24 mouse cellular contexts compared by ENCODE assay signal in genomic region chr8:120173195-120173594, GRCm38 (mm10). TPM values are rescaled to one million over a fixed set of nuclear protein-coding genes. Genes with fewer than 3 reads are reported as not detected.
A peak's percentile ranks its signal among the peaks of the same experiment; 100 is the strongest.
DNase-seq lines count a peak whose midpoint lies in the region; ATAC-seq and TF ChIP-seq lines count a peak whose summit lies in the region.
"Had no signal": no experiment of that assay in that cellular context is flagged by ENCODE, and none has a peak within 500 bp of the region (broad histone marks: within the 10 kb centered on the region; RNA-seq: fewer than 3 reads in every experiment).

No protein-coding gene starts in this region.

- no peaks in the 10 kb centered on the region for H3K79me2 ChIP-seq in C2C12 (ENCODE audit: control insufficient read depth, insufficient read depth)

- no peak for TF ChIP-seq POLR2A in lung, adult 2 months (IDR thresholded peaks at IDR 0.05; ENCODE audit: borderline replicate concordance, extremely low read depth, low read depth, low read length)

- H3K9me3 ChIP-seq in lung, postnatal 0 days (ENCODE audit: low read length) = no peaks in the 10 kb centered on the region
- H3K9me3 ChIP-seq: embryonic facial prominence, embryonic 13.5 days; embryonic facial prominence, embryonic 15.5 days; forebrain, embryonic 10.5 days; forebrain, embryonic 12.5 days had no signal

- peak; percentile 96 for TF ChIP-seq EP300 in lung, postnatal 0 days (IDR thresholded peaks at IDR 0.05)

- H3ac ChIP-seq in C2C12 (ENCODE audit: control insufficient read depth, insufficient read length, low read depth) = no peak overlapping the region

- H3K27ac ChIP-seq in lung, postnatal 0 days (ENCODE audit: low read length) = no peak overlapping the region
- H3K27ac ChIP-seq: embryonic facial prominence, embryonic 13.5 days; embryonic facial prominence, embryonic 15.5 days; forebrain, embryonic 10.5 days; forebrain, embryonic 12.5 days had no signal

- no peak for TF ChIP-seq CTCF in lung, postnatal 0 days (IDR thresholded peaks at IDR 0.05)
- no peak for TF ChIP-seq CTCF in lung, adult 2 months (IDR thresholded peaks at IDR 0.05; ENCODE audit: insufficient read depth, low read length)
- TF ChIP-seq CTCF in C2C12 (IDR thresholded peaks at IDR 0.05; ENCODE audit: control insufficient read depth, insufficient read depth, insufficient read length) = no peak

- WGBS in lung, postnatal 0 days = 50% methylated on average over 1 of the region's 1 CpGs
- 88% methylated on average over 1 of the region's 1 CpGs for WGBS in lung, adult 2 months

- no peak overlapping the region for H3K4me2 ChIP-seq in lung, postnatal 0 days (replicated peaks; ENCODE audit: low read depth, low read length)
- H3K4me2 ChIP-seq: embryonic facial prominence, embryonic 13.5 days; embryonic facial prominence, embryonic 15.5 days; forebrain, embryonic 12.5 days had no signal

- H3K9ac ChIP-seq in lung, postnatal 0 days (replicated peaks; ENCODE audit: low read depth) = no peak overlapping the region
- H3K9ac ChIP-seq: embryonic facial prominence, embryonic 13.5 days; embryonic facial prominence, embryonic 15.5 days; forebrain, embryonic 12.5 days had no signal

- no peaks in the 10 kb centered on the region for H3K36me3 ChIP-seq in lung, postnatal 0 days (ENCODE audit: insufficient read depth, low read length)
- no peaks in the 10 kb centered on the region for H3K36me3 ChIP-seq in C2C12 (ENCODE audit: control insufficient read depth, insufficient read depth)
- H3K36me3 ChIP-seq: embryonic facial prominence, embryonic 13.5 days; embryonic facial prominence, embryonic 15.5 days; forebrain, embryonic 10.5 days; forebrain, embryonic 12.5 days had no signal

- DNase-seq in adrenal gland, adult (ENCODE audit: inconsistent age in 2 of 2, low spot score in 1 of 2) = peak; percentile 61 to 67
- no peak for DNase-seq in adrenal gland, postnatal 10 days
- peak; percentile 27 to 50 for DNase-seq in adrenal gland, postnatal 36 days
- no peak for DNase-seq in adrenal gland, adult 2 months
- peak; percentile 69 for DNase-seq in lung, postnatal 0 days (ENCODE audit: low spot score)
- no peak for DNase-seq in lung, adult 2 months
- DNase-seq: B cell, adult 2 months; cerebellum, adult 11 months; cerebellum, adult 18-20 months; cerebellum, adult 8-10 months; cerebellum, adult 9-11 months; cerebellum, postnatal 36 days; embryo, embryonic 11 days had no signal

- ATAC-seq in lung, postnatal 0 days = peak; percentile 19; the same call in 1 of the 2 replicates
- ATAC-seq: forebrain, embryonic 14.5 days; forebrain, embryonic 16.5 days had no signal

- peaks cover 4% of the 10 kb centered on the region; the same call in 1 of the 2 replicates for H3K27me3 ChIP-seq in lung, postnatal 0 days (replicated peaks; ENCODE audit: insufficient read depth, low read length)
- H3K27me3 ChIP-seq in C2C12 (ENCODE audit: control insufficient read depth, insufficient read depth, insufficient read length) = no peaks in the 10 kb centered on the region

- no peaks in the 10 kb centered on the region for H3K79me3 ChIP-seq in C2C12 (ENCODE audit: low read depth)

- no peak overlapping the region for H3K4me3 ChIP-seq in lung, postnatal 0 days (ENCODE audit: low read depth, low read length)
- no peak overlapping the region for H3K4me3 ChIP-seq in lung, adult 2 months (replicated peaks; ENCODE audit: extremely low read depth, low read depth, low read length)
- no peak overlapping the region for H3K4me3 ChIP-seq in C2C12 (ENCODE audit: insufficient read depth, poor library complexity, severe bottlenecking)
- H3K4me3 ChIP-seq: embryonic facial prominence, embryonic 13.5 days; embryonic facial prominence, embryonic 15.5 days; erythroblast, embryonic 14.5 days; forebrain, embryonic 10.5 days; forebrain, embryonic 12.5 days had no signal

- H3K4me1 ChIP-seq in lung, postnatal 0 days (ENCODE audit: insufficient read depth, low read depth, low read length) = no peaks in the 10 kb centered on the region
- H3K4me1 ChIP-seq in lung, adult 2 months (ENCODE audit: control insufficient read depth, insufficient read depth, low read length) = no peaks in the 10 kb centered on the region

TF ChIP-seq in C2C12, 6 proteins besides CTCF, POLR2A, EP300 and RAD21:
- TF ChIP-seq MYOG (IDR thresholded peaks at IDR 0.05; ENCODE audit: control insufficient read depth, extremely low read depth, insufficient read length) = no peak
- peak; percentile 12 for TF ChIP-seq MYOD1 (IDR thresholded peaks at IDR 0.05; ENCODE audit: control insufficient read depth, insufficient read length, low read depth)

RNA-seq across cellular contexts. Expression of gene Fam92b, which starts 4.1 kb away (rescaled TPM):
- total RNA-seq in adrenal gland, postnatal 10 days (2021) = 1 to 10 TPM in 1 of 2 experiments, under 1 TPM in 1; 0.90 to 1.4 TPM
- total RNA-seq in adrenal gland, postnatal 36 days (2021) = 1 to 10 TPM in 1 of 2 experiments, under 1 TPM in 1; 0.53 to 1.2 TPM
- total RNA-seq in adrenal gland, adult 2 months (2021) = 1 to 10 TPM in 1 of 2 experiments, under 1 TPM in 1; 0.61 to 1.4 TPM
- polyA plus RNA-seq in adrenal gland, adult 2 months (2012; rRNA removed) = 0.95 and 1.7 TPM in 2 replicates
- 3.9 and 6.5 TPM in 2 replicates for polyA plus RNA-seq in lung, postnatal 0 days (2015; fragmentation: Nextera tagmentation; extraction: Ambion mirVana)
- polyA plus RNA-seq in lung, adult 2 months (2012; rRNA removed) = 9.0 and 10.2 TPM in 2 replicates
- not detected for polyA plus RNA-seq in C2C12 (2012; fragmentation: generic; extraction: Trizol)
- total RNA-seq: common myeloid progenitor, adult 5-6 weeks; ES-E14; MEL had no signal
- polyA plus RNA-seq: erythroblast, embryonic 14.5 days had no signal

RNA-seq across cellular contexts. Expression of gene Gse1, which starts 55.1 kb away (rescaled TPM):
- total RNA-seq in adrenal gland, postnatal 10 days (2021) = 10 to 100 TPM; 27.2 to 42.9 TPM
- 10 to 100 TPM; 25.9 to 30.2 TPM for total RNA-seq in adrenal gland, postnatal 36 days (2021)
- 10 to 100 TPM; 27.1 to 28.7 TPM for total RNA-seq in adrenal gland, adult 2 months (2021)
- polyA plus RNA-seq in adrenal gland, adult 2 months (2012; rRNA removed) = 42.1 and 46.3 TPM in 2 replicates
- polyA plus RNA-seq in lung, postnatal 0 days (2015; fragmentation: Nextera tagmentation; extraction: Ambion mirVana) = 9.5 and 9.9 TPM in 2 replicates
- polyA plus RNA-seq in lung, adult 2 months (2012; rRNA removed) = 35.6 and 39.6 TPM in 2 replicates
- 15.6 TPM for polyA plus RNA-seq in C2C12 (2012; fragmentation: generic; extraction: Trizol)

RNA-seq across cellular contexts. Expression of gene 6430548M08Rik, which starts 59.2 kb away (rescaled TPM):
- 10 to 100 TPM; 39.7 to 41.9 TPM for total RNA-seq in adrenal gland, postnatal 10 days (2021)
- total RNA-seq in adrenal gland, postnatal 36 days (2021) = 100 to 1,000 TPM in 1 of 2 experiments, 10 to 100 TPM in 1; 77.7 to 152 TPM
- 100 to 1,000 TPM in 1 of 2 experiments, 10 to 100 TPM in 1; 98.5 to 118 TPM for total RNA-seq in adrenal gland, adult 2 months (2021)
- polyA plus RNA-seq in adrenal gland, adult 2 months (2012; rRNA removed) = 107 and 149 TPM in 2 replicates
- polyA plus RNA-seq in lung, postnatal 0 days (2015; fragmentation: Nextera tagmentation; extraction: Ambion mirVana) = 16.3 and 16.6 TPM in 2 replicates
- 46.1 and 72.9 TPM in 2 replicates for polyA plus RNA-seq in lung, adult 2 months (2012; rRNA removed)
- polyA plus RNA-seq in C2C12 (2012; fragmentation: generic; extraction: Trizol) = 3.5 TPM

Comparison
In these comparisons a context has a peak if more than half of its experiments do, and no peak if none do; other contexts are left out.
1. DNase-seq: peak in adrenal gland, adult (2 of 2), adrenal gland, postnatal 36 days (2 of 2) and lung, postnatal 0 days (single experiment); none in adrenal gland, postnatal 10 days (single experiment), adrenal gland, adult 2 months (single experiment) and lung, adult 2 months (single experiment).